Mouse (Mus musculus): ENCODE measurements at regions not wholly inside any gene's neighbourhood (a gene's known extent, or its start where the extent isn't known, plus 50 kb on each side); places are given as distances from the start of the nearest gene placed in this dataset.
"Not testable (repeated sequence)": the region's sequence is repeated elsewhere in the genome, so short reads cannot be mapped to it uniquely, and the experiment has no call there.

DNA sequence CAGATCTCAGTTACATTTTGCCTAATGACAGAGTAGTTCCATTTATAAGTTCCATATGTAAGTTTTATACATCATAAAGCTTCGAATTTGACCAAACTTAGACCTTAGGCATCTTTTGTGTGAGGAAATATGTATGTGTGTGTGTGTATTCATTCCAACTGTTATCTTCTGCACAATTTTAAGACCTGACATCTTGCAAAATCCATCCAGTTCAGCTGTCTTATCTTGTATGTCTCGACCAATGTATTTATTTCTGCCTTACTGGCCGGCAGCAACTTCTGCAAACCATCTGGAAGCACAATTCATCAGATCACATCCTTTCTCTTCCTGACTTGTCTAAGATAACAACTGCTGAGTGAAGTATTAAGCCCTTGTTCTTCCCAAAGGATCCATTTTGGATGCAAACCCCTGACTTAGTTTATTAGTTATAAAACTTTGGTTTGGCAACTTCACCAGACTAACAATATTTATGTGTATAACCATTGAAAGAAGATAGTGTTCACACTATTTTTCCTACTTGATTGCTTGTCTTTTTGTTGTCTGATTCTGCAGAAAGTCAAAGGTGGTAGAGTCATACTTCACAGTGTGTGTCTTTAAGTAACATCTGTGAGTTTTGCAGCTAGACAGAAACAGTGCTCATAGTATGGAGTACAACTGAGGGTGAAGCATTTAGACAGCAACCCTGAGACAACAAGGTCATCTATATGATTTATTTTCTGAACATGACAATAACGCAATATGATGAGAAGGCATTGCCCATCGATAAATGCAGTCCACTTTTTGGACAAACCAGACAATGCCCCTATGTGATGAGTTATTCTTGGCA is 622.0 kb upstream of the Marcks start:
- no peak for DNase-seq (ENCODE audit: low spot score)
- H3K4me1 ChIP-seq, result no peaks in the 10 kb centered on the region
- H3K27ac ChIP-seq (replicated peaks), result no peak overlapping the region
- no peaks in the 10 kb centered on the region for H3K27me3 ChIP-seq (replicated peaks; ENCODE audit: low read depth, poor library complexity, severe bottlenecking)
- H3K4me3 ChIP-seq, result no peak overlapping the region
- H3K9me3 ChIP-seq, result no peaks in the 10 kb centered on the region
- no peaks in the 10 kb centered on the region for H3K36me3 ChIP-seq (replicated peaks)
- WGBS, result 75% methylated on average over 5 of the region's 5 CpGs

DNA sequence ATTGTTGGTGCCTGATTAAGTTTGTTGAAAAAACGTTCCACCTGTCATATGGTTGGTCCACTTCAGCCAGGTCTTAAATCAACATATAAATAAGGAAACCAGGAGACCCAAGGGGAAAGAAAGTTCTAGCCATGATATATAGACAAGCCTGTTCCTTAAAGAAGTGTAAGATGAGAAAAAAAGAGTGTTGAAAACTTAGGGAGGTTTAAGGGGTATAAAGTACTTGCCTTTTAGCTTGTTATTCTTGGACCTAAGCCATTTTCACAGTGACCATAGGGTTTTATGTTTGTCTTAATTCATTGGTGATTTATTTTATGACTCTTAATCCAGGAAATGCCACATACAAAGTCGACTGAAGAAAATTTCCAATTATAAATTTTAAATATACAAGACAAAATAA is 602.9 kb upstream of the Marcks start:
- Histone ChIP-seq H3K27me3 (replicated peaks; ENCODE audit: low read depth, poor library complexity, severe bottlenecking) (no peaks in the 10 kb centered on the region), H3K27ac (replicated peaks) (no peak overlapping the region), H3K4me3 (no peak overlapping the region), H3K4me1 (no peaks in the 10 kb centered on the region), H3K9me3 (no peaks in the 10 kb centered on the region), H3K36me3 (replicated peaks) (no peaks in the 10 kb centered on the region)
- 53% methylated on average over 2 of the region's 2 CpGs for WGBS
- no peak for DNase-seq (ENCODE audit: low spot score)

DNA sequence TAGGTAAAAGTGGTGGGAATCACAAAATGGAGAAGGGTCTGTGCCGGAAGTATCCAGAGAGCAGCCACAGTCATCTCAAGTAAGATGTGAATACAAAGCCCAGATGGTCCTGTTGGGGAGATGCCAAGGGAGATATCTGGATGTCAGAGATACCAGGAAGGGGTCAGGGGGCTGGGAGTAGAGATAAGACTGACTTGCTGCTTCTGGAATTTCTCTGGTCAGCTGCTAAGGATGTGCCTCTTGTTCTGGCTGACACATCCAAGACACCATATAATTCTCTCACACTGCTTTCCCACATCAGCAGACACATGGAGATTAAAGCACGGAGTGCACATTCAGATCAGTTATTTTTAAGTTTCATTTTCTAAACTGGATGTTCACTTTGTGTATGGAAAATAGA is 600.3 kb upstream of the Marcks start:
- Histone ChIP-seq H3K4me3 (no peak overlapping the region), H3K27me3 (replicated peaks; ENCODE audit: low read depth, poor library complexity, severe bottlenecking) (no peaks in the 10 kb centered on the region), H3K27ac (replicated peaks) (no peak overlapping the region), H3K36me3 (replicated peaks) (no peaks in the 10 kb centered on the region), H3K4me1 (no peaks in the 10 kb centered on the region), H3K9me3 (no peaks in the 10 kb centered on the region)
- no peak for DNase-seq (ENCODE audit: low spot score)
- 78% methylated on average over 2 of the region's 2 CpGs for WGBS

DNA sequence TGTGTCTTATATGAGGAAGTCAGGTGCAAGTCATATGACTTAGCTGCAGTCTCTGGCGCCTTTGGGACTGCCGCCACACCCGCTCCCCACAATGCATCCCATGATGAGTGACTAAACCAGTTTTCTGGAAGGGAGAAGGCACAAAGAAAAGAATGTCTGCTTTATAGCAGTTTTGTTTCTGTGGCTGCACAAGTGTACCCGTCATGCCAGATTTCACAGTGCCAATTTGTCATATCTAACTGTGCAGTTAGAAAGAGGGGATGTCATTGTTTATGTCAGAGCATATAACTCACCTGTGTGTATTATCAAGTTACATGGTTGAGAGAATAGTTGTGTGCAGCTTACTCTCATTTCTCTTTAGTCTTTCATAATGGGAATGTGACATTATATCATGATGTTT is 586.9 kb upstream of the Marcks start:
- WGBS, result 69% methylated on average over 4 of the region's 4 CpGs
- Histone ChIP-seq H3K4me1 (peaks cover 4% of the 10 kb centered on the region; the same call in 1 of the 2 replicates), H3K36me3 (replicated peaks) (no peaks in the 10 kb centered on the region), H3K27ac (replicated peaks) (no peak overlapping the region), H3K9me3 (no peaks in the 10 kb centered on the region), H3K27me3 (replicated peaks; ENCODE audit: low read depth, poor library complexity, severe bottlenecking) (no peaks in the 10 kb centered on the region), H3K4me3 (no peak overlapping the region)
- no peak for DNase-seq (ENCODE audit: low spot score)

DNA sequence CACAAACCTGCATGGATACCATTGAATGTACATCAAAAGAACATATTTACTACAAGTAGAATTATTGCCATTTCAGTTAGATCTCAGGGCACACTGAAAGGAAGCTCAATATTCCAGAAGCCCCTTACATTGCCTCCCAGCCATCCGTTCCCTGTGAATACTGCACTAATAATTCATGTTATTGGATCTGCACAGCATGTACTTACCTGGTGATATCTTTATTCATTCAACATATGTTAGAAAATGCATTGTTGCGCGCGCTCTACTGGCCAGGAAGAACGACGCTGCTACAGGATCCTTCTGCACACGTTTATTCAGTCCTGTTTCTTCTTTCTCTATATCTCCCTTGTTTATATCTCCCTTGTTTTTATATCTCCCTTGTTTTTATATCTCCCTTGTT is 586.3 kb upstream of the Marcks start:
- H3K9me3 ChIP-seq; DNase-seq (ENCODE audit: low spot score); H3K4me3 ChIP-seq; H3K4me1 ChIP-seq; H3K27me3 ChIP-seq (replicated peaks; ENCODE audit: low read depth, poor library complexity, severe bottlenecking); H3K36me3 ChIP-seq (replicated peaks); H3K27ac ChIP-seq (replicated peaks): not testable (repeated sequence)
- 83% methylated on average over 7 of the region's 7 CpGs for WGBS

DNA sequence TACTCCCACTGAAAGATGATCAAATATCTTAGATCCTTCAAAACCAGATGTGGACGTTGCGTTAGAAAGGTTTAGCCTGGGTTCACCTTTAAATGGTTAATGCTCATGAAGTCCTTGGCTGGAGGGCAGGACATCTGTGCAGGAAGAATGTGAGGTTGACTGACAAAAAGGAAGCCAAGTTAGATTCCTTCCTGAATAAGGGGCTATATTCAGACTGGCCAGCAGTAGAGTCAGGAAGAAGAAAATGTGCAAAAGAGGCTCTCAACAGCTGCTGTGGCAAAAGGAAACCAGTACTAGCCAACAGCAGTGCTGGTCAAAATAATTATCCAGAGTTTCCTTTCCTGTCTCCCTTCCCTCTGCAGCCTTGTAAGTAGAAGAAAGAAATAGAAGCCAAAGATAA is 582.0 kb upstream of the Marcks start:
- no peak overlapping the region for H3K4me3 ChIP-seq
- H3K27ac ChIP-seq (replicated peaks), result no peak overlapping the region
- DNase-seq (ENCODE audit: low spot score), result no peak
- peaks cover 4% of the 10 kb centered on the region; the same call in 1 of the 2 replicates for H3K4me1 ChIP-seq
- no peaks in the 10 kb centered on the region for H3K36me3 ChIP-seq (replicated peaks)
- no peaks in the 10 kb centered on the region for H3K27me3 ChIP-seq (replicated peaks; ENCODE audit: low read depth, poor library complexity, severe bottlenecking)
- 65% methylated on average over 2 of the region's 2 CpGs for WGBS
- H3K9me3 ChIP-seq, result no peaks in the 10 kb centered on the region

DNA sequence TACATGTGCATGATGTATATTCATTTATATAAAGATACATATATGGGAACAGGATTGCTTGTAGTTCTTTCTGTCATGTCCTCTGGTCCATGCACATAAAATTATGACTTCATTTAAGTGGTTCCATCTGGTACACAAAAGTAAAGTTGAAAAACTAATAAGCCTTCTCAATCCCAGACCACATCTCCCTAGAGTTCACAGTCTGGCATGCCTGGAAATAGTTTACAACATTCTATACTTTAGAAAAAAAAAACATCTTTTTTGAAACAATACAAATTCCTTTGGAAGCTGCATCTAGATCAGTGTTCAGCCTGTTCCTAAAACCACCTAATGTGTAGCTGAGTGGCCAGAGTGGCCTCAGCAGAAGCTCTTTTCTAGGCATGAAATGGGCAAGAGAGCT is 578.2 kb upstream of the Marcks start:
- no peaks in the 10 kb centered on the region for H3K36me3 ChIP-seq (replicated peaks)
- no peaks in the 10 kb centered on the region for H3K9me3 ChIP-seq
- no peak for DNase-seq (ENCODE audit: low spot score)
- H3K4me1 ChIP-seq, result peaks cover 4% of the 10 kb centered on the region; the same call in 1 of the 2 replicates
- no peak overlapping the region for H3K4me3 ChIP-seq
- H3K27ac ChIP-seq (replicated peaks), result no peak overlapping the region
- H3K27me3 ChIP-seq (replicated peaks; ENCODE audit: low read depth, poor library complexity, severe bottlenecking), result no peaks in the 10 kb centered on the region

DNA sequence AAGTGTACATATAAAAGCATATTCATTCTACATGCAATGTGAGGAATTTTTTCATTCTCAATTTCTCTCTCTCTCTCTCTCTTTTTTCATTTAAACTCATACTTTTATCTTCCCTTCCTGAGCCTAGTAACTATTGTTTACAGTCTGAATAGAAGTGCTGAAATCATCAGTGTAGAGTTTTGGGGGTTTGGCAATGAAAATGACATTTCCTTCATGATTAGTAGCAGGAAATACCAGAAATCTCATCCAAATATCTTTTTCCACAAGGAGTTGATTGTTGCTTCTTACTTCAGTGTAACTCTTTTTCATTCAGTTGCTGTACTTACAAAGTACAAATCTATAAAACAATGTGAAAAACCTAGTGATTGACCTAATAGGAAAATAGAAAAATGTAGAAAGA is 572.7 kb upstream of the Marcks start:
- H3K36me3 ChIP-seq (replicated peaks), result no peaks in the 10 kb centered on the region
- no peak overlapping the region for H3K4me3 ChIP-seq
- no peaks in the 10 kb centered on the region for H3K27me3 ChIP-seq (replicated peaks; ENCODE audit: low read depth, poor library complexity, severe bottlenecking)
- no peak overlapping the region for H3K27ac ChIP-seq (replicated peaks)
- no peaks in the 10 kb centered on the region for H3K9me3 ChIP-seq
- H3K4me1 ChIP-seq, result no peaks in the 10 kb centered on the region
- DNase-seq (ENCODE audit: low spot score), result no peak

DNA sequence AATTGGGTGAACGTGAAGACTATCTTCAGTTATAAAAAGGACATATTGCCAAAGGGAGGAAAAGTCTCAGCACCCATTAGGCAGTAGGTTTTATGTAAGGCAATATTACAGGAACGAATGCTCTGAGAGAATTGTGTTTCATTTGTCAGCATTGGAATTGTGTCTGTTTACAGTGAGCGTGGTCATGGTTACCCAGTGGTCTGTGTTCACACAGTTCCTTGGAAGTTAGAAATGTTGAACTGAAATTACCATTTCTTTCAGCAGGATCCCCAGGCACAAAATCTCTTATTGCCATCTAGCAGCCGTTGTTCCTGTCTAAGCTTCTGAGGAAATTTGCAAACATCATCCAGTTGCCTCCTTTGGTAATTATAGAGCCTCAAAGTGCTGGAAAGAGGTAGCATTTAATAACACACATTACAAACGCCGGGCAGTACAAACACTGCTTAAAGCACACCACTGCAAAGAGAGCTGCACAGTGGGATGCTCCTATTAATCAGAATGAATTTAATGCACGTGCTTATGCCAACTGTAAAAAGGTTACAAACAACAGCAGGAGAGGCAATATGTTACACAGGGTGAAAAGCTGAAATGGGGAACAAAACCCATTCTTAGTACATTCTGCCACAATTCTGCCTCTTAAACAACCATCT is 555.4 kb upstream of the Marcks start:
- no peaks in the 10 kb centered on the region for H3K36me3 ChIP-seq (replicated peaks)
- no peak overlapping the region for H3K4me3 ChIP-seq
- H3K4me1 ChIP-seq, result no peaks in the 10 kb centered on the region
- H3K27ac ChIP-seq (replicated peaks), result no peak overlapping the region
- no peaks in the 10 kb centered on the region for H3K9me3 ChIP-seq
- no peak for DNase-seq (ENCODE audit: low spot score)
- 76% methylated on average over 7 of the region's 7 CpGs for WGBS
- no peaks in the 10 kb centered on the region for H3K27me3 ChIP-seq (replicated peaks; ENCODE audit: low read depth, poor library complexity, severe bottlenecking)

DNA sequence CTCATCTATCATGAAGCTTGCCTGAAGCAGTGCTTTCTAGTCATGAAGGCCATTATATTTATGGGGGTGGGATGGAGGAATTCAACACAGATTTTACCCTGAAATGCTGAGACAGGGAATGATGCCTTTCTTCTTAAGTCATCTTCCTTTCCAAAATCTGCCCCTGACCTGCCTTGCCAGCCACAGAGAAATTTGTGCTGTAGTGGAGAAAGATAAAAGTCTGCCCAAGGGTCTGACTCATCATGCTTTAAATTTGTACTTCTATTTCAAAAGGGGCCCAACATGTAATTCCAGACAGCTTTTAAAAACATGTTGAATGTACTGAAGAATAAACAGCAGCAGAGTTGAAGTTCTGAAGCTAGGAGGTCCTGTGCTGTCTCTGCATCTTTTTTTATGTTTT is 554.1 kb upstream of the Marcks start:
- no peak for DNase-seq (ENCODE audit: low spot score)
- H3K4me1 ChIP-seq, result no peaks in the 10 kb centered on the region
- H3K36me3 ChIP-seq (replicated peaks), result no peaks in the 10 kb centered on the region
- H3K4me3 ChIP-seq, result no peak overlapping the region
- no peak overlapping the region for H3K27ac ChIP-seq (replicated peaks)
- H3K27me3 ChIP-seq (replicated peaks; ENCODE audit: low read depth, poor library complexity, severe bottlenecking), result no peaks in the 10 kb centered on the region
- no peaks in the 10 kb centered on the region for H3K9me3 ChIP-seq

DNA sequence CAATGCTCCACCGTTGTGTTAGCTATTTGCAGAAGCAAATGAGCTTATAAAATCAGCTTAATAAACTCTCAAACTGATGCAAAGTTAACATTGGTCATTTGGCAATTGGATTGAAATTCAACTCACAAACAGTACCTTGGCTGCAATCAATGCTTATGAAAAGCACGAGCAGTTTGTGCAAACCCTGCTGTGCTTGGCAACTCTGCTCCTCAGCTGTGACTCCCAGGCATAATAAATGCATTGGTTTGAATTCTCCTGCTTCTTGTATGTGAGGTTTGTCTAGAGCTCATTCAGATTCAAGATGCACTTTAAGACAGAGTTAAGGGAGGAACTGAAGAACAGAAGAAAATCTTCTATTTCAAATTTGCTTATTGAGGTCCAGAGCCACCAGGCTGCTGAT is 553.2 kb upstream of the Marcks start:
- no peaks in the 10 kb centered on the region for H3K27me3 ChIP-seq (replicated peaks; ENCODE audit: low read depth, poor library complexity, severe bottlenecking)
- 77% methylated on average over 2 of the region's 2 CpGs for WGBS
- no peaks in the 10 kb centered on the region for H3K9me3 ChIP-seq
- no peaks in the 10 kb centered on the region for H3K4me1 ChIP-seq
- no peak overlapping the region for H3K27ac ChIP-seq (replicated peaks)
- no peak for DNase-seq (ENCODE audit: low spot score)
- H3K36me3 ChIP-seq (replicated peaks), result no peaks in the 10 kb centered on the region
- no peak overlapping the region for H3K4me3 ChIP-seq

DNA sequence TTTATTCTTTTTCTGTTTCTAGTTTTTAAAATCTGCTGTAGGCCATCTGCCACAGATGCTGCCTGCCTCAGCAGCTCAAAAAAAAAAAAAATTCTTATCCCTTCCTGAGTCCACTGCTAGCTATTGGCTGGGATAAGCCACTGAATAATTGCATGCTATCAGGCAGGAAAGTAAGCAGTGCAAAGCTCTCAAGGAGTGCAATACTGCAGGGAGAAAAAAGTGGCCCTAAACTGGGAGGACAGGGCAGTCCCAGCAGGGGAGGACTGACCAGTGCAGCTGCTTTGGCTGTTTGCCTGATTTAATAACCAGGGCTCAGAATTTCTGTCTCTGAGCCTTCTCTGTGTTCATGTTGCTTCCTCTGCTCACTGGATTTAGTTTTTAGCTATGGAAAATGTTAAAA is 544.4 kb upstream of the Marcks start:
- no peaks in the 10 kb centered on the region for H3K27me3 ChIP-seq (replicated peaks; ENCODE audit: low read depth, poor library complexity, severe bottlenecking)
- no peak overlapping the region for H3K4me3 ChIP-seq
- peak overlapping the region; percentile 5; the same call in 1 of the 2 replicates for H3K27ac ChIP-seq (replicated peaks)
- no peaks in the 10 kb centered on the region for H3K9me3 ChIP-seq
- 0 out of 2 replicates have a peak, but pooled peaks cover 3% of the 10 kb centered on the region for H3K4me1 ChIP-seq
- DNase-seq (ENCODE audit: low spot score), result no peak
- H3K36me3 ChIP-seq (replicated peaks), result no peaks in the 10 kb centered on the region

DNA sequence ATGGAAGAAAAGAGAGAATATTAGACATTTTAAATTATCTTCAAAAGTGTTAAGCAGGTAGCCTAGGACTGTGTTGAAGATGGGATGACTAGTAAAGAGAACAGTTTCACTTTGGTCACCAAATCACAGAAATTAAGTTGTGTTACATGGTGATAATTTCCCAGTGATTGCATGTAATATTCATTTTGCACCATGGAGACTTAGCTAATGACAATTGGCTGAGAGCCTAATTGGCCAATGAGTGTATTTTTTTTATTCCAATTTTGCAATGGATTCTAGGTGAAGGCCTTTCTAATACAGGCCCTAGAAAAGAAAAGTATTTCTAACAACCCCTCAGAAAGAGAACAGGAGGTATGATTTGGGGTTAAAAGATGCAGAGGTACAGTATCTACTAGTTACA is 541.9 kb upstream of the Marcks start:
- H3K4me3 ChIP-seq, result no peak overlapping the region
- H3K27ac ChIP-seq (replicated peaks), result no peak overlapping the region
- H3K9me3 ChIP-seq, result no peaks in the 10 kb centered on the region
- H3K4me1 ChIP-seq, result 0 out of 2 replicates have a peak, but pooled peaks cover 3% of the 10 kb centered on the region
- no peaks in the 10 kb centered on the region for H3K36me3 ChIP-seq (replicated peaks)
- no peak for DNase-seq (ENCODE audit: low spot score)
- no peaks in the 10 kb centered on the region for H3K27me3 ChIP-seq (replicated peaks; ENCODE audit: low read depth, poor library complexity, severe bottlenecking)

Data from embryonic facial prominence, embryonic 10.5 days (tissue).